Mouse (Mus musculus): Measurements from ENCODE around the gene Mical3. TPM values are rescaled to one million over a fixed set of nuclear protein-coding genes. Genes with fewer than 3 reads are reported as not detected.
"Not testable (repeated sequence)": the region's sequence is repeated elsewhere in the genome, so short reads cannot be mapped to it uniquely, and the experiment has no call there.

The Mical3 gene
- polyA plus RNA-seq, 1 experiment from 2014 or later: 20.0 TPM

DNA sequence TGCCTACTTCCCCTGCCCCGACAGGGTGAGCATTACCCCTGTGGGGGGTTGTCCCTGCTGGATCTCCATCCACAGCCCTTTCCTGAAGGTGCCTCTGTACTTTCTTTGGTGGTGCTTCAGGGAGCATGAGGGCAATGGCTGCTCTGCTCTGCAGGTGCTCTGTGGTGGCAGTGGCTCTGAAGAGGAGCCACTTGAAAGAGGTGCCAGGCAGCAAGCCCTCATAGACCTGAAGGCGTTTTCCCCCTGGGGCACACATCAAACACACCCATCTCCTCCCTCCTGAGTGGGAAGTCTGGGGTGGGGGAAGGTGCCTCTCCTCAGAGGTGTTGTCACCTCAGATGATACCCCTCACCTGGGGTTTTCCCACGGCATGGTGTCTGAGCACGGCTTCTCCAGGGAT, 196.6 kb downstream of the Mical3 start:
- H3K9ac ChIP-seq (ENCODE audit: low read depth, low read length): no peak overlapping the region
- peaks cover 19% of the 10 kb centered on the region for H3K36me3 ChIP-seq (ENCODE audit: control insufficient read depth, insufficient read depth, low read length)
- no peaks in the 10 kb centered on the region for H3K27me3 ChIP-seq (ENCODE audit: control insufficient read depth, insufficient read depth, low read length)
- no peaks in the 10 kb centered on the region for H3K9me3 ChIP-seq (ENCODE audit: control insufficient read depth, low read length)
- no peaks in the 10 kb centered on the region for H3K4me1 ChIP-seq (ENCODE audit: control insufficient read depth, insufficient read depth, low read length)
- H3K4me2 ChIP-seq (replicated peaks; ENCODE audit: low read depth, low read length): no peak overlapping the region
- H3K4me3 ChIP-seq (ENCODE audit: low read length): no peak overlapping the region
- 76% methylated on average over 4 of the region's 4 CpGs for WGBS
- H3K27ac ChIP-seq (ENCODE audit: low read depth, low read length): no peak overlapping the region
- ATAC-seq (ENCODE audit: low FRiP score, low TSS enrichment): no peak

DNA sequence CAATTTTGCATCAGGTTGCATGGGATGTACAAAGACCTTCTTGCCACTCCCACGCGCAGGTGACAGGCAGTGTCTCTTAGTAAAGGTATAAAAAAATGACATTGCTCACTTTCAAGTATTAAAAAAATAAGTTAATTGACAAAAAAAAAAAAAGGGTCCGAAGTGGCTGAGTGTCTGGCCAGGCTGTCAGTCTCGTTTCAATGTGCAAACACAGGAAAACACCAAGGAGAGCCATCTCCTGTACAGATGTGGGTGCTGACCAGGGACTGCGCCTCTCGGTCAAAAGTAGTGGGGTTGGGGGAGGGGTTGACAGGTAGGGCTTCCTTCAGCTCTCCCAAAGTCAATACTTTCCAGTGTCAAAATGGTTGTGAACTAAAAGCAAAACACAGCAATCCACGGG, 197.1 kb downstream of the Mical3 start:
- Histone ChIP-seq H3K36me3 (ENCODE audit: control insufficient read depth, insufficient read depth, low read length) (peaks cover 19% of the 10 kb centered on the region), H3K4me3 (ENCODE audit: low read length) (no peak overlapping the region), H3K9ac (ENCODE audit: low read depth, low read length) (no peak overlapping the region), H3K9me3 (ENCODE audit: control insufficient read depth, low read length) (no peaks in the 10 kb centered on the region), H3K27ac (ENCODE audit: low read depth, low read length) (no peak overlapping the region), H3K4me2 (replicated peaks; ENCODE audit: low read depth, low read length) (no peak overlapping the region), H3K4me1 (ENCODE audit: control insufficient read depth, insufficient read depth, low read length) (no peaks in the 10 kb centered on the region), H3K27me3 (ENCODE audit: control insufficient read depth, insufficient read depth, low read length) (no peaks in the 10 kb centered on the region)
- ATAC-seq (ENCODE audit: low FRiP score, low TSS enrichment): no peak
- WGBS: 89% methylated on average over 7 of the region's 7 CpGs

DNA sequence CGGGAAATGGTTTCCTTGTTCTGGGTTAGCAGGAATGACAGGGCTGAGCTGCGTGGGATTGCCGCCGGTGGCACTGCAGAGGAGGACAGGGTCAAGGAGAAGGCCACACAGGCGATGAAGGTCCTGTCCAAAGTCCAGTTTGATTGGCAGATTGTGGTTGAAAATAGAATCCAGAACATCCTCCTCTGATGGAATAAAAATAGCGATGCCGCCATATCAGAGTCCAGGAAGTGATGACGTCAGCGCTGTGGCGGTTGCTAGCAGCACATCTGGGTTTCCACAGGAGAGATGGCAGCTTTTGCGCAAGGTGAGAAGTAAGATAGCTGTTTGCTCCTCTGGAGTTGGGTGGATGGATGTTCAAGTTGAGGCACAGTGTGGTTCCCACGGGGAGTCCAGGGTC, 198.2 kb downstream of the Mical3 start:
- WGBS: 86% methylated on average over 12 of the region's 12 CpGs
- no peaks in the 10 kb centered on the region for H3K4me1 ChIP-seq (ENCODE audit: control insufficient read depth, insufficient read depth, low read length)
- H3K27me3 ChIP-seq (ENCODE audit: control insufficient read depth, insufficient read depth, low read length): no peaks in the 10 kb centered on the region
- H3K4me3 ChIP-seq (ENCODE audit: low read length): no peak overlapping the region
- no peak overlapping the region for H3K9ac ChIP-seq (ENCODE audit: low read depth, low read length)
- H3K4me2 ChIP-seq (replicated peaks; ENCODE audit: low read depth, low read length): no peak overlapping the region
- H3K9me3 ChIP-seq (ENCODE audit: control insufficient read depth, low read length): no peaks in the 10 kb centered on the region
- no peak for ATAC-seq (ENCODE audit: low FRiP score, low TSS enrichment)
- H3K36me3 ChIP-seq (ENCODE audit: control insufficient read depth, insufficient read depth, low read length): peaks cover 19% of the 10 kb centered on the region
- no peak overlapping the region for H3K27ac ChIP-seq (ENCODE audit: low read depth, low read length)

DNA sequence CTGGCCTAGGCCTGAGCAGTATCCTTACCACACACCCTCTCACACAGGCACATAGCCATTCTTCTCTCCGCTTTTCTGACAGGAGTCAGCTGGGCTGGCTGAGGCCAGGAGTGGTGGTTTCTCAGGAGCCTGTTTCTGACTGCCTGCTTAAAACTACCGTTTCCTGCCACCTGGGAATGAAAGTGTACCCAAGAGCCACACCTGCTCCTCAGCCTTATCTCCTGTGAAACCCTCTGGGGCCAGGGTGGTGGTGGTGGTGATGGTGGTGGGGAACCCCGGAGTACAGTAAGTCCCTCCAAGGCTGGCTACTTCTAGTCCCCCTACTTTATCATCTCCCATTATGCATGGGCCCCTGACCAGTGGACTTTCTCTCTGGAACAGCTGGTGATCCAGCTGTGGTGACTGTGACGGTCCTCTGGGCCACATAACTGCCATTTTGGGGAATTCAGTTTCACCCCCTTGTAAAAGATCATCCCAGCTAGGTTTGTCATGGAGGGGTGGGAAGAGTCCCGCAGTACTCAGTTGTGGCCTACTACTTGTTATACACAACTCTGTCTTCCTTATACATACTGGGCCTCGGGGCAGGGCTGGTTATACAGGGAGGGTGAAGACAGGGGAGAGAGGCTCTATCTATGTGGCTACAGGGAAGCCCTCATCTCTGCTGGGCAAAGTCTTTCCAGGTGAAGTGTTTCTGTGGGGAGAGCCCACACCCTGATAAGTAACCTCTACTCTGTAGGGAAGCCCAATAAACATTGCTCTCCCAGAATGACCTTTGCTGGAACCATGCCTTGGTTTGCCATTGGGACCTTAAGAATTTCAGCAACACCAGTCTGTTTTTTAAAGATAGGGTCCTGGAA, 200.1 kb downstream of the Mical3 start:
- ATAC-seq (ENCODE audit: low FRiP score, low TSS enrichment): no peak
- Histone ChIP-seq H3K4me1 (ENCODE audit: control insufficient read depth, insufficient read depth, low read length) (no peaks in the 10 kb centered on the region), H3K9me3 (ENCODE audit: control insufficient read depth, low read length) (no peaks in the 10 kb centered on the region), H3K27ac (ENCODE audit: low read depth, low read length) (no peak overlapping the region), H3K27me3 (ENCODE audit: control insufficient read depth, insufficient read depth, low read length) (no peaks in the 10 kb centered on the region), H3K4me3 (ENCODE audit: low read length) (no peak overlapping the region), H3K9ac (ENCODE audit: low read depth, low read length) (no peak overlapping the region), H3K36me3 (ENCODE audit: control insufficient read depth, insufficient read depth, low read length) (peaks cover 19% of the 10 kb centered on the region), H3K4me2 (replicated peaks; ENCODE audit: low read depth, low read length) (no peak overlapping the region)
- 78% methylated on average over 6 of the region's 6 CpGs for WGBS

DNA sequence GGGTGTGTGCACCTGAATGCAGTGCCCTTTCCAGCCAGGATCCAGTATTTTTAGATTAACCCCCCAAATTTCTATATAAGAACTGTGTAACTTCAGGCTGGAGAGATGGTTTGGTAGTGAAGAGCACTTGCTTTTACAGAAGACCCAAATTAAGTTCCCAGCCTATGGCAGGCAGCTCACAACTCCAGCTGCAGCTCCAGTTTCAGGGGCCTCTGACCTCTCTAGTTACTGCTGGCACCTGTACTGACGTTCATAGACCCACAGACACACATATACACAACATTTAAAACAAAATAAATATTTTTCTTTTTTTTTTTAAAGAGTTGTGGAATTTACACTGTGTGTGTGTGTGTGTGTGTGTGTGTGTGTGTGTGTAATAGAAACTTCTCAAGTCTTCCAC, 201.4 kb downstream of the Mical3 start:
- no peak overlapping the region for H3K4me3 ChIP-seq (ENCODE audit: low read length)
- no peak overlapping the region for H3K9ac ChIP-seq (ENCODE audit: low read depth, low read length)
- no peaks in the 10 kb centered on the region for H3K27me3 ChIP-seq (ENCODE audit: control insufficient read depth, insufficient read depth, low read length)
- H3K36me3 ChIP-seq (ENCODE audit: control insufficient read depth, insufficient read depth, low read length): peaks cover 14% of the 10 kb centered on the region
- no peak overlapping the region for H3K27ac ChIP-seq (ENCODE audit: low read depth, low read length)
- ATAC-seq (ENCODE audit: low FRiP score, low TSS enrichment): no peak
- no peaks in the 10 kb centered on the region for H3K4me1 ChIP-seq (ENCODE audit: control insufficient read depth, insufficient read depth, low read length)
- 13% methylated on average over 1 of the region's 1 CpGs for WGBS
- no peaks in the 10 kb centered on the region for H3K9me3 ChIP-seq (ENCODE audit: control insufficient read depth, low read length)
- H3K4me2 ChIP-seq (replicated peaks; ENCODE audit: low read depth, low read length): no peak overlapping the region

DNA sequence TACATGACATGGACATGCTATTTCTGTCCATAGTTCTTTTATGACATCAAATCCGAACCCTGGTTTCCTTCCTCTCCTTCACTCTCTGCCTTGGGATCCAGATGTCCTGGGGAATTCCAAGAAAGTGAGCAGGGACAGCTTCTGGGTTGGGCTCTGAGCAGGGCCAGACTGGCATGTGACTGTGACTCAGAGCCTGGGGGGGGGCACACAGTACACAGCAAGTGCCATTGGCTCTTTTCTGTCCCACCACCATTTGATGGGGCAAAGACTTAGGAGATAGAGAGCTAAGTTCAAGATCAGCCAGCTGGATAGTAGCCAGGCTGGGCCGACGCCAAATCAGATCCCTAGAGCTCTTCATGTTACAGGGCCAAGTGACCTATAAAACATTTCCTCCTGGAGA, 203.0 kb downstream of the Mical3 start:
- Histone ChIP-seq H3K9ac (ENCODE audit: low read depth, low read length) (no peak overlapping the region), H3K36me3 (ENCODE audit: control insufficient read depth, insufficient read depth, low read length) (peaks cover 7% of the 10 kb centered on the region; the same call in 1 of the 2 replicates), H3K4me3 (ENCODE audit: low read length) (no peak overlapping the region), H3K27me3 (ENCODE audit: control insufficient read depth, insufficient read depth, low read length) (no peaks in the 10 kb centered on the region), H3K4me1 (ENCODE audit: control insufficient read depth, insufficient read depth, low read length) (no peaks in the 10 kb centered on the region), H3K27ac (ENCODE audit: low read depth, low read length) (no peak overlapping the region), H3K9me3 (ENCODE audit: control insufficient read depth, low read length) (0 out of 2 replicates have a peak, but pooled peaks cover under 1% of the 10 kb centered on the region), H3K4me2 (replicated peaks; ENCODE audit: low read depth, low read length) (no peak overlapping the region)
- 61% methylated on average over 3 of the region's 3 CpGs for WGBS
- ATAC-seq (ENCODE audit: low FRiP score, low TSS enrichment): no peak

DNA sequence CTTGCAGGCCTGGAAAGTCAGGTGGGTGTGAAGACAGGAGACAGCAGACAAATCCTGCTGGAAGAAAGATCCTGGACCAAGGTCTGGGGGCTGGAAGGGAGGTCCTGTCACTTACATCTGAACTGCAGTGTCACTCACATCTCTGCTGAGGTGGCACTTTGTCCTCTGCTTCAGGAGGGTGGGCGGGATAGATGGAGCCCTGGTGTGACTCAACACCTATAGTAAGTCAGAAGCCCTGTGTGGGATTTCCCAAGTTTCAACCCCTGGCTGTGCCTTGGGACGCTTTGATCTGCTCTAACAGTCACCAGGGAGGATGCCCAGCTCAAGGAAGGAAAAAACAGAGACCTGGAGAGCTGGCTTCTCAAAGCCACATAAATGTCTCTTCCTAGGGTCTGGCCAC, 203.9 kb downstream of the Mical3 start:
- Histone ChIP-seq H3K27me3 (ENCODE audit: control insufficient read depth, insufficient read depth, low read length) (no peaks in the 10 kb centered on the region), H3K27ac (ENCODE audit: low read depth, low read length) (no peak overlapping the region), H3K36me3 (ENCODE audit: control insufficient read depth, insufficient read depth, low read length) (no peaks in the 10 kb centered on the region), H3K9ac (ENCODE audit: low read depth, low read length) (no peak overlapping the region), H3K4me1 (ENCODE audit: control insufficient read depth, insufficient read depth, low read length) (no peaks in the 10 kb centered on the region), H3K9me3 (ENCODE audit: control insufficient read depth, low read length) (0 out of 2 replicates have a peak, but pooled peaks cover 3% of the 10 kb centered on the region), H3K4me3 (ENCODE audit: low read length) (no peak overlapping the region), H3K4me2 (replicated peaks; ENCODE audit: low read depth, low read length) (no peak overlapping the region)
- WGBS: 41% methylated on average over 2 of the region's 2 CpGs
- no peak for ATAC-seq (ENCODE audit: low FRiP score, low TSS enrichment)

DNA sequence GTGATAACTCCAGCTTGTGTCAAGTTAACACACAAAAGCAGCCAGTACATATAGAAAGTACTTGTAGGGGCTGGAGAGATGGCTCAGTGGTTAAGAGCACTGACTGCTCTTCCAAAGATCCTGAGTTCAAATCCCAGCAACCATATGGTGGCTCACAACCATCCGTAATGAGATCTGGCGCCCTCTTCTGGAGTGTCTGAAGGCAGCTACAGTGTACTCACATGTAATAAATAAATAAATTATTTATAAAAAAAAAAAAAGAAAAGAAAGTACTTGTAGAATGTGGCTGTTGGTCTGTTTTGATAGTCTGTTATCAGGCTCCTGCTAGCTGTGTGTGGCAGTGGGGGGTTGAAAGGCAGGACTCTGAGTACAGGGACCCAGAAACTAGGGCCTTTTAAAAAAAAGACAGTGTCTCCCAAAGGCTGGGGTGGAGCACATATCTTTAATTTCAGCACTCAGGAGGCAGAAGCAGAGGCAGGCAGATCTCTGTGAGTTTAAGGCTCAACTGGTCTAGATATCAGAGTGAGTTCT, 205.9 kb downstream of the Mical3 start:
- H3K27ac ChIP-seq (ENCODE audit: low read depth, low read length); H3K27me3 ChIP-seq (ENCODE audit: control insufficient read depth, insufficient read depth, low read length); H3K9me3 ChIP-seq (ENCODE audit: control insufficient read depth, low read length); H3K4me1 ChIP-seq (ENCODE audit: control insufficient read depth, insufficient read depth, low read length); H3K36me3 ChIP-seq (ENCODE audit: control insufficient read depth, insufficient read depth, low read length); H3K9ac ChIP-seq (ENCODE audit: low read depth, low read length); H3K4me2 ChIP-seq (replicated peaks; ENCODE audit: low read depth, low read length); ATAC-seq (ENCODE audit: low FRiP score, low TSS enrichment); H3K4me3 ChIP-seq (ENCODE audit: low read length): not testable (repeated sequence)
- WGBS: 91% methylated on average over 2 of the region's 2 CpGs

DNA sequence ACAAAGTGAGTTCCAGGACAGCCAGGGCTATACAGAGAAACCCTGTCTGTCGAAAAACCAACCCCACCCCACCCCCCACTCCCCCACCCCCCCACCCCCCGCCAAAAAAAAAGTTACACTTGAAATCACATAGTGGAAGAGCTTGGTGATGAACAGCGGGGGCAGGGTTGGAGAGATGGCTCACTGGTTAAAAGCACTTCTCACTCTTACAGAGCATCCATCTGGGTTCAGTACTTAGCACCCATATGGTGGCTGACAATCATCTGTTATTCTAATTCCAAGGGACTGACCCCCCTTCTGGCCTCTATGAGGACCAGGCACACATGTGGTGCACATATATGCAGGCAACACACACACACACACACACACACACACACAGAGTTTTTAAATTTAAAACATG, 212.8 kb downstream of the Mical3 start:
- H3K4me3 ChIP-seq (ENCODE audit: low read length): no peak overlapping the region
- H3K27me3 ChIP-seq (ENCODE audit: control insufficient read depth, insufficient read depth, low read length): no peaks in the 10 kb centered on the region
- no peak overlapping the region for H3K9ac ChIP-seq (ENCODE audit: low read depth, low read length)
- whole genome bisulfite sequencing: 37% methylated on average over 3 of the region's 3 CpGs
- H3K9me3 ChIP-seq (ENCODE audit: control insufficient read depth, low read length): 0 out of 2 replicates have a peak, but pooled peaks cover 3% of the 10 kb centered on the region
- H3K36me3 ChIP-seq (ENCODE audit: control insufficient read depth, insufficient read depth, low read length): no peaks in the 10 kb centered on the region
- no peak overlapping the region for H3K27ac ChIP-seq (ENCODE audit: low read depth, low read length)
- H3K4me2 ChIP-seq (replicated peaks; ENCODE audit: low read depth, low read length): no peak overlapping the region
- ATAC-seq (ENCODE audit: low FRiP score, low TSS enrichment): no peak
- H3K4me1 ChIP-seq (ENCODE audit: control insufficient read depth, insufficient read depth, low read length): no peaks in the 10 kb centered on the region; the same call in 1 of the 2 replicates
